Mouse (Mus musculus): Measurements from ENCODE around the gene Igf2. TPM values are rescaled to one million over a fixed set of nuclear protein-coding genes. Genes with fewer than 3 reads are reported as not detected.

The Igf2 gene
- polyA plus RNA-seq (2014; fragmentation: Illumina TruSeq; extraction: RNeasy Lipid Tissue Mini Kit (QIAGEN cat#74804); ENCODE audit: low replicate concordance): 3.7 TPM

DNA sequence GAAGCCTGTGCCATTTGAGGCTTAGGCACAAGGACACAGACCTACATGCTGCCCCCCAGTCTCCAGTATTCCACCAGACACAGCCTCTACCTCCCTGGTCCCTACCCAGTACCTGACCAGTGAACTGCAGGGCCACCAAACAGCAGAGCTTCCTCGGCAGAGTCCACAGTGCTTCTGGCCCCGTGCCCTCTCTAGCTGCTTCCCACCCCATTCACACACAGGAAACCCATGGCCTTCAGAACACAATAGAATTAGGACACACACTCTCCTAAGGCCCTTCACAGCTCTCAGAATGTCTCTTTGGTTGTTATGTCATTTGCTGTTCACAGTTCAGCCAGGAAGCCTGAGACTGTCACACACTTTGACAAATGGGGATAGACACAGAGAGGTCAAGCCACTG, at the start of gene Igf2:
Igf2 (minus strand) TSS at position 158 of the 400 bp plus-strand sequence.

DNA sequence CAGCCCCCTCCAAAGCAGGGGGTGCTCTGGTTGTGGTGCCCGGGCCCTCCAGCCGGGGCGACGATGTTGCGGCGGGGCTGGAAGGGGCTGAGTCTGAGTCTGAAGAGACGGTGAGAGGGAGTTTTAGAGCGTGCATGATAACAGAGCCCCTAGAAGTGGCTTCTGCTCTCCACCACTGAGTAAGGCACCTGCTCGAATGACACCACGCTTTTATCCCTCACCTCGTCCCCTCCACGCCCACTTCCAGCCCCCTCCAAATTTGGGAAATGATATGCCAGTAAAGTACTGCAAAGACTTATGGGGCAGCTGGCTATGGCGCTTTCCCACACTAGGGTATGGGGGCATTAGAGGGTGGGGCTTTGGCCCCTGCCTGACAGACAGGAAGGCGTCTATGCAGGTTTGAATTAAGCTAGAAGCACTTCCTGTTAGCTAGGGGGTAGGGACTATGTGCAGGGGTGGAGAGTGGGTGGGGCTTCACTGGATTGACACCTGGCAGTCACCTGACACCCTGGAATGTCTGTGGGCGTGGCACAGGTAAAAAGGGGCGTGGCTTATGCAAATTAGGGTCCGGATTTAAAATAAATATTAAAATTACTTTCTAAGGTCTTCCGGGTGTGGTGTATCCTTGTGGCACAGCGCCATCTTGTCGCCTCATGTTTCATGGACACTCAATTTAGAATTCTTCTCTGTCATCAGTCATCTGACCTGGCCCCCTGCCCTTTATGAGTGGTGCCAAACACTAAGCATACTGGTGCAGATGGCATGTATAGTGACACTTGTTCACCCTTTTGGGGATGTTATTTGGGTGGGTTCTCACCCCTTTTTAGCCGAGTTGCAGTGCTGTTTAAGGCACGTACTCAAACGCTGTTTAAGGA, 3.4 kb upstream of the Igf2 start, which contains the start of gene Gm49394:
Gm49394 (minus strand) TSS at position 192 of the 875 bp plus-strand sequence.

Other genes starting within 250 kb of the Igf2 start
- gene Syt8, start 232.0 kb downstream of the Igf2 start, polyA plus RNA-seq (2014; fragmentation: Illumina TruSeq; extraction: RNeasy Lipid Tissue Mini Kit (QIAGEN cat#74804); ENCODE audit: low replicate concordance): not detected
- not detected for gene Tnni2, start 225.0 kb downstream of the Igf2 start, polyA plus RNA-seq (2014; fragmentation: Illumina TruSeq; extraction: RNeasy Lipid Tissue Mini Kit (QIAGEN cat#74804); ENCODE audit: low replicate concordance)
- gene Lsp1, start 206.0 kb downstream of the Igf2 start, polyA plus RNA-seq (2014; fragmentation: Illumina TruSeq; extraction: RNeasy Lipid Tissue Mini Kit (QIAGEN cat#74804); ENCODE audit: low replicate concordance): 5.2 TPM
- not detected for gene Tnnt3, start 168.0 kb downstream of the Igf2 start, polyA plus RNA-seq (2014; fragmentation: Illumina TruSeq; extraction: RNeasy Lipid Tissue Mini Kit (QIAGEN cat#74804); ENCODE audit: low replicate concordance)
- 0.71 TPM for gene Mrpl23, start 134.1 kb downstream of the Igf2 start, polyA plus RNA-seq (2014; fragmentation: Illumina TruSeq; extraction: RNeasy Lipid Tissue Mini Kit (QIAGEN cat#74804); ENCODE audit: low replicate concordance)
- gene Gm49394, start 3.1 kb upstream of the Igf2 start, polyA plus RNA-seq (2014; fragmentation: Illumina TruSeq; extraction: RNeasy Lipid Tissue Mini Kit (QIAGEN cat#74804); ENCODE audit: low replicate concordance): not detected
- gene Ins2, start 76.6 kb upstream of the Igf2 start, polyA plus RNA-seq (2014; fragmentation: Illumina TruSeq; extraction: RNeasy Lipid Tissue Mini Kit (QIAGEN cat#74804); ENCODE audit: low replicate concordance): not detected